Mouse (Mus musculus) layer of hippocampus, postnatal 25 days (tissue): Measurements from ENCODE around the gene Arnt2. TPM values are rescaled to one million over a fixed set of nuclear protein-coding genes. Genes with fewer than 3 reads are reported as not detected.

Source experiments
- total RNA-seq, 2 experiments: library from RNA; stranded (reverse); gene quantifications; 2 replicates each; pipeline ENCODE4 v1.2.3; 2021

The Arnt2 gene
- total RNA-seq, 2 experiments from 2014 or later = 157 to 163 TPM

Other genes starting within 250 kb of the Arnt2 start
- gene Gm2115, start 118.8 kb upstream of the Arnt2 start, total RNA-seq = 10 to 100 TPM; 81.9 to 98.1 TPM
- 10 to 100 TPM; 18.4 to 19.2 TPM for gene Fah, start 196.5 kb upstream of the Arnt2 start, total RNA-seq